ENCODE assay signal across 13 mouse cellular contexts in genomic region chr2:125067894-125068293, GRCm38 (mm10). TPM values are rescaled to one million over a fixed set of nuclear protein-coding genes. Genes with fewer than 3 reads are reported as not detected.
DNase-seq lines count a peak whose midpoint lies in the region; ATAC-seq and TF ChIP-seq lines count a peak whose summit lies in the region.
"Had no signal": no experiment of that assay in that cellular context is flagged by ENCODE, and none has a peak within 500 bp of the region (broad histone marks: within the 10 kb centered on the region; RNA-seq: fewer than 3 reads in every experiment).

TSS of gene Slc24a5 (plus strand) at chr2:125068124.

- no peak for TF ChIP-seq CTCF in intestine, postnatal 0 days (IDR thresholded peaks at IDR 0.05; ENCODE audit: low read depth)
- no peak for TF ChIP-seq CTCF in stomach, postnatal 0 days (IDR thresholded peaks at IDR 0.05; ENCODE audit: low read depth)

- no peak within 1 kb of the TSS for H3K4me3 ChIP-seq in intestine, embryonic 15.5 days (replicated peaks)
- no peak within 1 kb of the TSS for H3K4me3 ChIP-seq in intestine, postnatal 0 days (ENCODE audit: low read depth, low read length)
- H3K4me3 ChIP-seq in stomach, embryonic 14.5 days (ENCODE audit: low read depth, low read length) = no peak within 1 kb of the TSS
- no peak within 1 kb of the TSS for H3K4me3 ChIP-seq in stomach, postnatal 0 days (ENCODE audit: low read depth, low read length)
- H3K4me3 ChIP-seq: liver, embryonic 15.5 days had no signal

- DNase-seq in stomach, postnatal 0 days (ENCODE audit: low spot score) = no peak
- peak; percentile 11 for DNase-seq in testis, postnatal 14 days (ENCODE audit: low spot score)
- DNase-seq in frontal cortex, postnatal 14 days (ENCODE audit: low spot score in 2 of 2) = no peak
- no peak for DNase-seq in thymus, postnatal 25 days
- DNase-seq: cerebellum, adult 11 months; thymus, adult 2 months had no signal

- ATAC-seq in intestine, embryonic 15.5 days = peak; percentile 39; the same call in 1 of the 2 replicates
- no peak for ATAC-seq in intestine, postnatal 0 days
- peak; percentile 50; the same call in 1 of the 2 replicates for ATAC-seq in stomach, embryonic 14.5 days (ENCODE audit: insufficient number of reproducible peaks, insufficient read depth, low FRiP score, low read depth)
- no peak for ATAC-seq in stomach, postnatal 0 days (ENCODE audit: low FRiP score, low TSS enrichment)
- ATAC-seq in inflammation-experienced regulatory T-cells, adult 6 months = no peak
- ATAC-seq: activated CD4-positive, CD25-positive, alpha-beta regulatory T cell, adult 4 months had no signal

- no peak within 1 kb of the TSS for H3K9ac ChIP-seq in intestine, embryonic 15.5 days
- H3K9ac ChIP-seq in intestine, postnatal 0 days (ENCODE audit: low read depth, low read length) = no peak within 1 kb of the TSS
- H3K9ac ChIP-seq in stomach, embryonic 14.5 days (replicated peaks; ENCODE audit: low read depth, low read length) = no peak within 1 kb of the TSS
- H3K9ac ChIP-seq in stomach, postnatal 0 days (ENCODE audit: low read length) = no peak within 1 kb of the TSS
- H3K9ac ChIP-seq: liver, embryonic 15.5 days had no signal

- no peaks in the 10 kb centered on the region for H3K9me3 ChIP-seq in intestine, embryonic 15.5 days
- H3K9me3 ChIP-seq in intestine, postnatal 0 days (ENCODE audit: control insufficient read depth) = no peaks in the 10 kb centered on the region
- H3K9me3 ChIP-seq in stomach, embryonic 14.5 days (ENCODE audit: control insufficient read depth, low read depth, low read length) = no peaks in the 10 kb centered on the region
- H3K9me3 ChIP-seq in stomach, postnatal 0 days (ENCODE audit: control insufficient read depth, low read length) = no peaks in the 10 kb centered on the region
- H3K9me3 ChIP-seq: liver, embryonic 15.5 days had no signal

- TF ChIP-seq EP300 in stomach, postnatal 0 days (optimal IDR thresholded peaks at IDR 0.05) = no peak

- H3K27ac ChIP-seq in intestine, embryonic 15.5 days = no peak within 1 kb of the TSS
- H3K27ac ChIP-seq in intestine, postnatal 0 days (ENCODE audit: low read depth, low read length) = no peak within 1 kb of the TSS
- no peak within 1 kb of the TSS for H3K27ac ChIP-seq in stomach, embryonic 14.5 days (ENCODE audit: low read length)
- H3K27ac ChIP-seq in stomach, postnatal 0 days (replicated peaks) = no peak within 1 kb of the TSS
- H3K27ac ChIP-seq: liver, embryonic 15.5 days had no signal

- WGBS in intestine, embryonic 15.5 days = 56% methylated on average over 10 of the region's 10 CpGs
- 52% methylated on average over 10 of the region's 10 CpGs for WGBS in intestine, postnatal 0 days
- 55% methylated on average over 10 of the region's 10 CpGs for WGBS in stomach, embryonic 14.5 days
- WGBS in stomach, postnatal 0 days = 54% methylated on average over 10 of the region's 10 CpGs

- H3K4me2 ChIP-seq in intestine, embryonic 15.5 days (replicated peaks) = no peak within 1 kb of the TSS
- H3K4me2 ChIP-seq in intestine, postnatal 0 days (replicated peaks; ENCODE audit: low read depth) = no peak within 1 kb of the TSS
- no peak within 1 kb of the TSS for H3K4me2 ChIP-seq in stomach, embryonic 14.5 days (replicated peaks; ENCODE audit: low read depth, low read length)
- H3K4me2 ChIP-seq in stomach, postnatal 0 days (replicated peaks; ENCODE audit: low read depth) = no peak within 1 kb of the TSS
- H3K4me2 ChIP-seq: liver, embryonic 15.5 days had no signal

- no peaks in the 10 kb centered on the region for H3K27me3 ChIP-seq in intestine, embryonic 15.5 days (replicated peaks)
- H3K27me3 ChIP-seq in intestine, postnatal 0 days (replicated peaks; ENCODE audit: control insufficient read depth, insufficient read depth, low read length) = no peaks in the 10 kb centered on the region
- H3K27me3 ChIP-seq in stomach, embryonic 14.5 days (ENCODE audit: control insufficient read depth, insufficient read depth, low read length) = no peaks in the 10 kb centered on the region
- no peaks in the 10 kb centered on the region for H3K27me3 ChIP-seq in stomach, postnatal 0 days (ENCODE audit: control insufficient read depth, insufficient read depth, low read length)
- H3K27me3 ChIP-seq: CH12.LX; liver, embryonic 15.5 days had no signal

- no peaks in the 10 kb centered on the region for H3K36me3 ChIP-seq in intestine, embryonic 15.5 days
- no peaks in the 10 kb centered on the region for H3K36me3 ChIP-seq in intestine, postnatal 0 days (ENCODE audit: control insufficient read depth, insufficient read depth)
- no peaks in the 10 kb centered on the region for H3K36me3 ChIP-seq in stomach, embryonic 14.5 days (ENCODE audit: control insufficient read depth, insufficient read depth, low read length)
- H3K36me3 ChIP-seq in stomach, postnatal 0 days (ENCODE audit: control insufficient read depth, insufficient read depth, low read length) = no peaks in the 10 kb centered on the region
- H3K36me3 ChIP-seq: liver, embryonic 15.5 days had no signal

- no peaks in the 10 kb centered on the region for H3K4me1 ChIP-seq in intestine, embryonic 15.5 days (replicated peaks)
- H3K4me1 ChIP-seq in intestine, postnatal 0 days (replicated peaks; ENCODE audit: control insufficient read depth, insufficient read depth, low read length) = no peaks in the 10 kb centered on the region
- H3K4me1 ChIP-seq in stomach, embryonic 14.5 days (ENCODE audit: control insufficient read depth, insufficient read depth, low read length) = no peaks in the 10 kb centered on the region
- H3K4me1 ChIP-seq in stomach, postnatal 0 days (replicated peaks; ENCODE audit: control insufficient read depth, insufficient read depth) = no peaks in the 10 kb centered on the region
- H3K4me1 ChIP-seq: liver, embryonic 15.5 days had no signal

RNA-seq across cellular contexts. Expression of gene Slc24a5, which starts in this region (rescaled TPM):
- 1.4 and 2.1 TPM in 2 replicates for polyA plus RNA-seq in intestine, embryonic 15.5 days (2015; fragmentation: Nextera tagmentation; extraction: Ambion mirVana)
- polyA plus RNA-seq in intestine, postnatal 0 days (2015; fragmentation: Nextera tagmentation; extraction: Ambion mirVana) = 0.52 TPM in 1 of 2 replicates, not detected in the other
- polyA plus RNA-seq in stomach, embryonic 14.5 days (2014; fragmentation: Nextera tagmentation; extraction: Ambion mirVana) = 3.5 and 4.8 TPM in 2 replicates
- polyA plus RNA-seq in stomach, postnatal 0 days (2015; fragmentation: Nextera tagmentation; extraction: Ambion mirVana) = 0.62 and 0.73 TPM in 2 replicates
- 10 to 100 TPM in 2 of 3 experiments, 1 to 10 TPM in 1; 2.5 to 16.6 (median 13.2) TPM for polyA plus RNA-seq in inflammation-experienced regulatory T-cells, adult 6 months (2017; shearing (Covaris generic))
- polyA plus RNA-seq: thymus, adult 2 months had no signal

Comparison
In these comparisons a context has a peak if more than half of its experiments do, and no peak if none do; other contexts are left out.
1. ATAC-seq: peak in intestine, embryonic 15.5 days (single experiment) and stomach, embryonic 14.5 days (single experiment); none in intestine, postnatal 0 days (single experiment), stomach, postnatal 0 days (single experiment) and inflammation-experienced regulatory T-cells, adult 6 months (single experiment).